Mouse (Mus musculus) left cerebral cortex, postnatal 10 days (tissue): ENCODE data around the gene Fndc10. TPM values are rescaled to one million over a fixed set of nuclear protein-coding genes. Genes with fewer than 3 reads are reported as not detected.
"Not testable (repeated sequence)": the region's sequence is repeated elsewhere in the genome, so short reads cannot be mapped to it uniquely, and the experiment has no call there.

Experiments used
- DNase-seq, 2 experiments: peaks; one replicate each; pipeline ENCODE4 v3.0.0; 2021 to 2022; ENCODE audit warnings: low spot score in 2 of 2, mixed read lengths in 1 of 2; ENCODE audit errors: extremely low spot score in 1 of 2
- intact Hi-C: fragments of 180-260 bp; cut with DNase I; formaldehyde crosslinking; loops from one replicate; pipeline ENCODE4 v1.15.1; 2025
- total RNA-seq, 2 experiments: library from RNA; stranded (reverse); gene quantifications; 2 replicates each; pipeline ENCODE4 v1.2.3; 2021

The Fndc10 gene
- total RNA-seq, result 10 to 100 TPM; 20.2 to 22.2 TPM

- intact Hi-C loops, result no loop called here
- peak in 1 of 2 experiments; percentile 89 for DNase-seq
These were observed at the start of gene Fndc10 for GRCm38 (mm10) chr4:155694111-155694481. Gene Fndc10, plus strand, starts transcription at chr4:155694342.

- DNase-seq, intact Hi-C loops: not testable (repeated sequence)
These were observed 48.8 kb upstream of the Fndc10 start, which contains the start of gene Gm10563 for GRCm38 (mm10) chr4:155645308-155645707. Gene Gm10563, minus strand, starts transcription at chr4:155645408.

- intact Hi-C loops, result no loop called here
- no peak for DNase-seq
These were observed 48.4 kb upstream of the Fndc10 start for GRCm38 (mm10) chr4:155645721-155646120.

- intact Hi-C loops, result no loop called here
- no peak for DNase-seq
These were observed 44.8 kb upstream of the Fndc10 start for GRCm38 (mm10) chr4:155649355-155649754.

GRCm38 (mm10) chr4:155651553-155652269, 42.4 kb upstream of the Fndc10 start:
- intact Hi-C loops, result no loop called here
- DNase-seq, result no peak

- DNase-seq, result no peak
- intact Hi-C loops, result no loop called here
These were observed 41.7 kb upstream of the Fndc10 start for GRCm38 (mm10) chr4:155652283-155653085.

GRCm38 (mm10) chr4:155653086-155653450, 41.1 kb upstream of the Fndc10 start, which contains the start of gene Mmp23:
Gene Mmp23, minus strand, starts transcription at chr4:155653384.
- DNase-seq, result peak in 1 of 2 experiments; percentile 61
- intact Hi-C loops, result no loop called here

- DNase-seq, result no peak
- intact Hi-C loops, result no loop called here
These were observed 40.5 kb upstream of the Fndc10 start for GRCm38 (mm10) chr4:155653451-155654182.

- DNase-seq, result no peak
- intact Hi-C loops, result no loop called here
These were observed 40.0 kb upstream of the Fndc10 start for GRCm38 (mm10) chr4:155654183-155654455.

GRCm38 (mm10) chr4:155654456-155655298, 39.5 kb upstream of the Fndc10 start:
- peak in 1 of 2 experiments; percentile 64 for DNase-seq
- intact Hi-C loops, result no loop called here

GRCm38 (mm10) chr4:155656214-155656751, 37.9 kb upstream of the Fndc10 start:
- intact Hi-C loops, result no loop called here
- DNase-seq, result peak in 1 of 2 experiments; percentile 21

- DNase-seq, result no peak
- intact Hi-C loops, result no loop called here
These were observed 35.2 kb upstream of the Fndc10 start for GRCm38 (mm10) chr4:155658961-155659360.

GRCm38 (mm10) chr4:155660641-155661040, 33.5 kb upstream of the Fndc10 start:
- no peak for DNase-seq
- intact Hi-C loops, result no loop called here

GRCm38 (mm10) chr4:155666903-155667302, 27.2 kb upstream of the Fndc10 start:
- no peak for DNase-seq
- intact Hi-C loops, result no loop called here

GRCm38 (mm10) chr4:155668689-155669597, 25.2 kb upstream of the Fndc10 start, which contains the start of gene Mib2:
Gene Mib2, minus strand, starts transcription at chr4:155669198.
- peak; percentile 95 to 99 for DNase-seq
- intact Hi-C loops, result no loop called here

GRCm38 (mm10) chr4:155669598-155670075, 24.5 kb upstream of the Fndc10 start:
- intact Hi-C loops, result no loop called here
- no peak for DNase-seq

- DNase-seq, intact Hi-C loops: not testable (repeated sequence)
These were observed 23.9 kb upstream of the Fndc10 start for GRCm38 (mm10) chr4:155670236-155670635.
